In the genomic region with DNA sequence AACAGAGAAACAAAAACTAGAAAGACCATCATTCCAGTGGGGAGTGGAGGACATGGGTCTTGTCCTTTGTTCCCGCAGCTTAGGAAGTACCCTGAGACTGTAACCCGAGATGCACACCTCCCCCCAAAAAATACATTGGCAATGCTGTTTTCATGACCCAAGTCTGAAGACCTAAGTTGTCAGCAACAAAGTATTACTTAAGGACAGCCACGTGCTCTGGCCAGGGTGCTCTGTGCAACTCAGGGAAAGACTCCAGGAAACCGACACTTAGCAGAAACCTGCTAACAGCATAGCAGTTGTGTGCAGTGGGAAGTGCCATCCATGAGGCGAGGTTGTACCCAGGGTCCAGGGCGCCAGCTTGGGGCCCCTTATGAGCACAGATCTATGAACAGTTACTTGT, we compare ENCODE assay signal across 15 mouse cellular contexts. TPM values are rescaled to one million over a fixed set of nuclear protein-coding genes. Genes with fewer than 3 reads are reported as not detected.
DNase-seq lines count a peak whose midpoint lies in the region; ATAC-seq and TF ChIP-seq lines count a peak whose summit lies in the region.
"Had no signal": no experiment of that assay in that cellular context is flagged by ENCODE, and none has a peak within 500 bp of the region (broad histone marks: within the 10 kb centered on the region; RNA-seq: fewer than 3 reads in every experiment).

No protein-coding gene starts in this region.

- ATAC-seq in lung, embryonic 14.5 days (ENCODE audit: insufficient read depth): no peak
- ATAC-seq: forebrain, embryonic 13.5 days; midbrain, embryonic 13.5 days; Patski had no signal

- no peak overlapping the region for H3K4me3 ChIP-seq in lung, embryonic 14.5 days (ENCODE audit: low read depth, low read length)
- no peak overlapping the region for H3K4me3 ChIP-seq in limb, embryonic 10.5 days
- H3K4me3 ChIP-seq: forebrain, embryonic 13.5 days; midbrain, embryonic 13.5 days had no signal

- H3K27me3 ChIP-seq in lung, embryonic 14.5 days (ENCODE audit: insufficient read depth, low read length): no peaks in the 10 kb centered on the region
- H3K27me3 ChIP-seq in limb, embryonic 10.5 days (ENCODE audit: low read depth, poor library complexity, severe bottlenecking): no peaks in the 10 kb centered on the region
- H3K27me3 ChIP-seq: forebrain, embryonic 13.5 days; midbrain, embryonic 13.5 days; Patski had no signal

- peak overlapping the region; percentile 30; the same call in 1 of the 2 replicates for H3K27ac ChIP-seq in lung, embryonic 14.5 days (ENCODE audit: low read depth)
- H3K27ac ChIP-seq in limb, embryonic 10.5 days: peak overlapping the region; percentile 33
- H3K27ac ChIP-seq: forebrain, embryonic 13.5 days; hindbrain, embryonic 14.5 days; midbrain, embryonic 13.5 days had no signal

- no peaks in the 10 kb centered on the region for H3K36me3 ChIP-seq in lung, embryonic 14.5 days (ENCODE audit: insufficient read depth)
- H3K36me3 ChIP-seq in limb, embryonic 10.5 days: no peaks in the 10 kb centered on the region
- H3K36me3 ChIP-seq: midbrain, embryonic 13.5 days had no signal

- peak; percentile 94 for DNase-seq in heart, adult 11 months
- no peak for DNase-seq in heart, adult 8-10 months (ENCODE audit: low spot score)
- DNase-seq in lung, embryonic 14.5 days: peak; percentile 21
- no peak for DNase-seq in lung, postnatal 14 days
- DNase-seq in NIH3T3 (ENCODE audit: low read depth): peak; percentile 27
- no peak for DNase-seq in limb, embryonic 10.5 days (ENCODE audit: low spot score)
- no peak for DNase-seq in cerebellum, postnatal 14 days
- no peak for DNase-seq in layer of hippocampus, adult 9-11 months
- DNase-seq: kidney, adult 18-20 months; left cerebral cortex, postnatal 4 days; thymus, postnatal 4 days had no signal

- H3K4me1 ChIP-seq in lung, embryonic 14.5 days (ENCODE audit: insufficient read depth): peaks cover 19% of the 10 kb centered on the region
- H3K4me1 ChIP-seq in limb, embryonic 10.5 days: peaks cover 34% of the 10 kb centered on the region
- H3K4me1 ChIP-seq: forebrain, embryonic 13.5 days; midbrain, embryonic 13.5 days had no signal

- H3K4me2 ChIP-seq in lung, embryonic 14.5 days: peak overlapping the region; percentile 41; the same call in 1 of the 2 replicates
- H3K4me2 ChIP-seq: forebrain, embryonic 13.5 days; hindbrain, embryonic 14.5 days; midbrain, embryonic 13.5 days had no signal

- no peaks in the 10 kb centered on the region for H3K9me3 ChIP-seq in lung, embryonic 14.5 days (ENCODE audit: low read depth, low read length)
- no peaks in the 10 kb centered on the region for H3K9me3 ChIP-seq in limb, embryonic 10.5 days (replicated peaks)
- H3K9me3 ChIP-seq: forebrain, embryonic 13.5 days; midbrain, embryonic 13.5 days had no signal

- no peak for TF ChIP-seq CTCF in lung, embryonic 14.5 days (IDR thresholded peaks at IDR 0.05; ENCODE audit: low read depth)

- H3K9ac ChIP-seq in lung, embryonic 14.5 days: no peak overlapping the region
- H3K9ac ChIP-seq: forebrain, embryonic 13.5 days; hindbrain, embryonic 14.5 days; midbrain, embryonic 13.5 days had no signal

- 40% methylated on average over 6 of the region's 6 CpGs for WGBS in lung, embryonic 14.5 days
- 54% methylated on average over 6 of the region's 6 CpGs for WGBS in limb, embryonic 10.5 days

RNA-seq across cellular contexts. Expression of a gene that starts 22.2 kb away (rescaled TPM):
- total RNA-seq in heart, adult 8-10 months (2022): 10 to 100 TPM; 12.4 to 17.7 (median 16.4) TPM
- polyA plus RNA-seq in lung, embryonic 14.5 days (2014; fragmentation: Nextera tagmentation; extraction: Ambion mirVana): 38.9 and 49.1 TPM in 2 replicates
- polyA plus RNA-seq in limb, embryonic 10.5 days (2016; fragmentation: Nextera tagmentation; extraction: Ambion mirVana): 4.9 and 5.0 TPM in 2 replicates

Comparison
In these comparisons a context has a peak if more than half of its experiments do, and no peak if none do; other contexts are left out.
1. DNase-seq: peak in heart, adult 11 months (single experiment), lung, embryonic 14.5 days (single experiment) and NIH3T3 (single experiment); none in heart, adult 8-10 months (single experiment), lung, postnatal 14 days (single experiment), limb, embryonic 10.5 days (single experiment), cerebellum, postnatal 14 days (0 of 2) and layer of hippocampus, adult 9-11 months (single experiment).